Mouse (Mus musculus) lung, postnatal 10 days (tissue): ENCODE data around the gene Fam187b.

Experiments used
- DNase-seq: peaks from one replicate; pipeline ENCODE4 v3.0.0; 2021

The Fam187b gene

GRCm38 (mm10) chr7:31017104-31017901, 43.7 kb downstream of the Fam187b start:
- no peak for DNase-seq

- no peak for DNase-seq
These were observed 55.0 kb downstream of the Fam187b start for GRCm38 (mm10) chr7:31028609-31029008.

DNA sequence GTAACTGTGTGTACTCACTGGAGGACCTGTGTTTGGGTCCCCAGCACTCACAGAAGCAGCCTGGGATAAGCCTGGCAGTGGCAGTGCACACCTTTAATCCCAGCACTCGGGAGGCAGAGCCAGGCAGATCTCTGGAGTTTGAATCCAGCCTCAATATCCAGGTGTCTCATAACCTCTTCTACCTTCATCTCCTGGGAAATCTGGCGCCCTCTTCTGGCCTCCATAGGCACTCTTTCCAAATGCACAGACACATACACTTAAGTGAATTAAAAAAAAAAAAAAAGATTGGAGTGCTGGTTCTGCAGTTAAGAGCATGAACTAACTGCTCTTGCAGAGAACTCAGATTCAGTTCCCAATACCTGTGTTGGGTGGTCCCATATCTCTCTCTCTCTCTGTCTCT, 57.1 kb downstream of the Fam187b start:
- no peak for DNase-seq

GRCm38 (mm10) chr7:31031731-31032130, 58.1 kb downstream of the Fam187b start:
- DNase-seq, result no peak

DNA sequence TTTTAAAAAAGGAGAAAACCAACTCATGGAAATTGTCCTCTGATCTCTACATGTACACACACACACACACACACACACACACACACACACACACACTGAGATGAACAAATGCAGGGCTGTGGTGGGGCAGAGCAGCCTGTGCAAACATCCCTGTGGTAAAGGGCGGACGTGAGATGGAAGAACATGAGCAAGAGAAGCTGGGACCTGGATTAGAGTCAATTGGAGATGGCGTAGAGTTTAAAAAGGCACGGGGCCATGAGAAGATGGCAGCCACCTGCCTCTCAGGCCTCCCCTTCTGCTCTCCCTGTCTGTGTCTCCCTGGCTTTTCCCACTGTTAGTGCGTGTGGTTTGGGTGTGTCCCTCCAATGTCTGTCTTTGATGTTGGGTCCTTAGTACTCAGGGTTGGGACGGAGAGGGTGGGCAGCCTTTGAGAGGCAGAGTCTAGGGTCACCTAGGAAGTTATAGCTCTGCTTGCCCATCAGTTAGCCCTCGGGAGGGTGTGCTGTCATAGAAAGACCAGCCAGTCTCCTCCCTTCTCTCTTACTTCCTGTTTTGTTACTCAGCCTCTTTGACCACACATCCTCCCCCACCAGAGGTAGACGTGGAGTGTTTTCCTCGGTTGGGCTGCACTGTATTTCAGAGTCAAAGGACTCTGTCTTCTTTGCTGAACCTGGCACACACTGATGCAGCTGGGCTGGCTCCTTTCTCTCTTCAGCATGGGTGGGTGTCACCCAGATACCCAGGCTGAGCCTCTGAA, 60.0 kb downstream of the Fam187b start:
- no peak for DNase-seq

DNA sequence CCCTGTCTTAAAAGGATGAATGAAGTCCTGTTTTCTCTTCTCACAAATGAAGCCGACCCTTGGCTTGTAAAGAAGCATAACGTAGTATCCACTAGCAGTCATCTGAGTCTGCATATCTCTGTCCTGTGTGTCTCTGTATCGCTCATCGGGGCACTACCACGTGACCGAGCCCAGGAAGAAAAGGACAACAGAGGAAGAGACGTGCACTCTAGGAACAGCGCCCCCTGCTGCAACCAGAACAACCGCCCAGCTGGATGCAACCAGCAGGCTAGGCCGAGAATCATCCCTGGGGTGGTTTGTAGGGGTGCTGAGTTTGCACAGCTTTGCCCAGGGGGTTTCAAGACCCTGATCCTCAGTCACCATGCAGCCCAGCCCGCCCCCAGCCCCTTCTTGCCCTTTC, 61.2 kb downstream of the Fam187b start:
- DNase-seq, result peak; percentile 36

DNA sequence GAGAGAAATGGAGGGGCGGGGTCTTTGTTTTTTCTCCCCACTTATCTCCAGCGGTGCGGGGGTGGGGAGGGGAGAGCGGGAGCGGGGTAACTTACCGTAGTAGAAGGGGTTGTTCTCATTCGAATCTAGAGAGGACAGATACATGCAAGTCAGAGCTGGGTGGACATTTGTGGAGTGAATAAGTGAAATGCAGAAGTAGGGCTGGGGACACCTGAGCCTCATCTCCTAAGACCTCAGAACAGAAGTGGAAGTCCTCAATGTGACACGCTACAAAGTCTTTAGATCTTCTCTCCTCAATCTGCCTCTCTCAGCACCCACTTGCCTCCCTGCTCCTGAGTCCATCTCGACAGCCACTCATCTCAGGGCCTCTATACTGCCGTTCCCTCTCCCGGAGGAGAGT, 61.7 kb downstream of the Fam187b start:
- no peak for DNase-seq

DNA sequence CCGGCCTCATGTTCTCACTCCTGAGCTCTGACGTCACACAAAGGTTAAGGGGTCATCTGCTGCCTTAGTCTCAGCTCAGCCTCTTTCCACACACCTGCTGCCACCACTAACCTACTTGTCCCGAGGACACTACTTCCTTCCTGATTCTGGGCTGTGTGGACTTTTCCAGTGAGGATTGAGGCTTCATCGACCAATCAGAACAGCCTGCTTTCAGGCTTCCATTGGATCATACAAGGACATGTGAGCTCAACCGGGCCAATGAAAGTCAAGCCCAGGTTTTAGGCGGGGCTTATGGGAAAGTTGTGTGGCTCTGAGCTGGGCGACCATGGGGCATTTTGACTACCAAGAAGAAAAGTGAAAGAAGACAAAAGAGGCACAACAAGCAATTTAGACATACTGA, 63.3 kb downstream of the Fam187b start:
- no peak for DNase-seq

DNA sequence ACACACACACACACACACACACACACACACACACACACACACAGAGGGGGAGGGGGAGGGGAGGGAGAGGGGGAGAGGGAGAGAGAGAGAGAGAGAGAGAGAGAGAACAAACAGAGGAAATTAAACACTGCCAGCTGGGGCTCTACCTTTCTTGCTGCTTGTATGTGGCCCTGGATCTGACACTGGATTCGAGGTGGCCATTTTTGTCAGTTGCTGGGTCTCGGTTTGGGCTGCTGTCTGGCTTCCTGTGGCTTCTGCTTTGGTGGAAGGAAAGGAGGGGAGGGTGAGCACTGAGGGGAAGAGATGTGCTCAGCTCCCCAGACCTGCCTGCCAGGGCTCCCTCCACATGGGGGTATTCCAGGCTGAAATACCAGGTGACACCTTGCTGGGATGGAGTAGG, 64.1 kb downstream of the Fam187b start:
- no peak for DNase-seq

- DNase-seq, result no peak
These were observed 65.4 kb downstream of the Fam187b start for GRCm38 (mm10) chr7:31039011-31039410.
